Mouse (Mus musculus): ENCODE measurements at regions not wholly inside any gene's neighbourhood (a gene's known extent, or its start where the extent isn't known, plus 50 kb on each side); places are given as distances from the start of the nearest gene placed in this dataset.

GRCm38 (mm10) chr1:169160220-169160619 lies 371.0 kb downstream of the Nuf2 start:
- DNase-seq: peak; percentile 70
- peaks cover 3% of the 10 kb centered on the region for H3K4me1 ChIP-seq (ENCODE audit: control insufficient read depth, insufficient read depth, low read length)
- H3K27ac ChIP-seq (ENCODE audit: insufficient read depth, low read depth, low read length): peak overlapping the region; percentile 98
- WGBS: 59% methylated on average over 1 of the region's 1 CpGs
- H3K27me3 ChIP-seq (replicated peaks; ENCODE audit: control insufficient read depth, insufficient read depth, low read length): no peaks in the 10 kb centered on the region
- no peak overlapping the region for H3K4me3 ChIP-seq (ENCODE audit: insufficient read depth, low read depth, low read length)
- TF ChIP-seq CTCF (conservative IDR thresholded peaks at IDR 0.05; ENCODE audit: insufficient read depth, insufficient read length, low read depth, low read length) (no peak), POLR2A (IDR thresholded peaks at IDR 0.05; ENCODE audit: low read depth, low read length) (no peak)
- H3K36me3 ChIP-seq (ENCODE audit: control insufficient read depth, insufficient read depth, low read length): no peaks in the 10 kb centered on the region

- peak; percentile 86 for DNase-seq
- H3K4me3 ChIP-seq (ENCODE audit: insufficient read depth, low read depth, low read length): no peak overlapping the region
- TF ChIP-seq CTCF (conservative IDR thresholded peaks at IDR 0.05; ENCODE audit: insufficient read depth, insufficient read length, low read depth, low read length) (no peak), POLR2A (IDR thresholded peaks at IDR 0.05; ENCODE audit: low read depth, low read length) (no peak)
- peak overlapping the region; percentile 98 for H3K27ac ChIP-seq (ENCODE audit: insufficient read depth, low read depth, low read length)
- peaks cover 3% of the 10 kb centered on the region; the same call in 1 of the 2 replicates for H3K4me1 ChIP-seq (ENCODE audit: control insufficient read depth, insufficient read depth, low read length)
- H3K27me3 ChIP-seq (replicated peaks; ENCODE audit: control insufficient read depth, insufficient read depth, low read length): no peaks in the 10 kb centered on the region
- no peaks in the 10 kb centered on the region for H3K36me3 ChIP-seq (ENCODE audit: control insufficient read depth, insufficient read depth, low read length)
These were observed 371.5 kb downstream of the Nuf2 start for GRCm38 (mm10) chr1:169159786-169160185.

GRCm38 (mm10) chr1:169157496-169157895 lies 373.8 kb downstream of the Nuf2 start:
- no peak for TF ChIP-seq POLR2A (IDR thresholded peaks at IDR 0.05; ENCODE audit: low read depth, low read length)
- TF ChIP-seq CTCF (conservative IDR thresholded peaks at IDR 0.05; ENCODE audit: insufficient read depth, insufficient read length, low read depth, low read length): no peak
- no peak for DNase-seq
- WGBS: 78% methylated on average over 3 of the region's 3 CpGs

GRCm38 (mm10) chr1:169156875-169157274 lies 374.4 kb downstream of the Nuf2 start:
- 93% methylated on average over 4 of the region's 4 CpGs for WGBS

More at GRCm38 (mm10) chr1:169157496-169157895, 373.8 kb downstream of the Nuf2 start:
- H3K27ac ChIP-seq (ENCODE audit: insufficient read depth, low read depth, low read length): no peak overlapping the region
- H3K4me3 ChIP-seq (ENCODE audit: insufficient read depth, low read depth, low read length): no peak overlapping the region
- H3K36me3 ChIP-seq (ENCODE audit: control insufficient read depth, insufficient read depth, low read length): no peaks in the 10 kb centered on the region
- H3K4me1 ChIP-seq (ENCODE audit: control insufficient read depth, insufficient read depth, low read length): peaks cover 3% of the 10 kb centered on the region; the same call in 1 of the 2 replicates
- no peaks in the 10 kb centered on the region for H3K27me3 ChIP-seq (replicated peaks; ENCODE audit: control insufficient read depth, insufficient read depth, low read length)

GRCm38 (mm10) chr1:169155484-169156459 lies 375.5 kb downstream of the Nuf2 start:
- no peak for TF ChIP-seq CTCF (conservative IDR thresholded peaks at IDR 0.05; ENCODE audit: insufficient read depth, insufficient read length, low read depth, low read length)
- TF ChIP-seq POLR2A (IDR thresholded peaks at IDR 0.05; ENCODE audit: low read depth, low read length): no peak
- Histone ChIP-seq H3K27me3 (replicated peaks; ENCODE audit: control insufficient read depth, insufficient read depth, low read length) (no peaks in the 10 kb centered on the region), H3K4me1 (ENCODE audit: control insufficient read depth, insufficient read depth, low read length) (peaks cover 3% of the 10 kb centered on the region; the same call in 1 of the 2 replicates), H3K27ac (ENCODE audit: insufficient read depth, low read depth, low read length) (no peak overlapping the region), H3K36me3 (ENCODE audit: control insufficient read depth, insufficient read depth, low read length) (no peaks in the 10 kb centered on the region), H3K4me3 (ENCODE audit: insufficient read depth, low read depth, low read length) (no peak overlapping the region)
- DNase-seq: no peak
- WGBS: 41% methylated on average over 14 of the region's 14 CpGs

More at GRCm38 (mm10) chr1:169156875-169157274, 374.4 kb downstream of the Nuf2 start:
- H3K4me1 ChIP-seq (ENCODE audit: control insufficient read depth, insufficient read depth, low read length): peaks cover 3% of the 10 kb centered on the region; the same call in 1 of the 2 replicates
- no peaks in the 10 kb centered on the region for H3K27me3 ChIP-seq (replicated peaks; ENCODE audit: control insufficient read depth, insufficient read depth, low read length)
- H3K27ac ChIP-seq (ENCODE audit: insufficient read depth, low read depth, low read length): no peak overlapping the region
- no peak for DNase-seq
- no peaks in the 10 kb centered on the region for H3K36me3 ChIP-seq (ENCODE audit: control insufficient read depth, insufficient read depth, low read length)
- no peak for TF ChIP-seq CTCF (conservative IDR thresholded peaks at IDR 0.05; ENCODE audit: insufficient read depth, insufficient read length, low read depth, low read length)
- no peak for TF ChIP-seq POLR2A (IDR thresholded peaks at IDR 0.05; ENCODE audit: low read depth, low read length)
- H3K4me3 ChIP-seq (ENCODE audit: insufficient read depth, low read depth, low read length): no peak overlapping the region

GRCm38 (mm10) chr1:169142216-169142615 lies 389.0 kb downstream of the Nuf2 start:
- WGBS: 75% methylated on average over 3 of the region's 3 CpGs
- TF ChIP-seq CTCF (conservative IDR thresholded peaks at IDR 0.05; ENCODE audit: insufficient read depth, insufficient read length, low read depth, low read length) (no peak), POLR2A (IDR thresholded peaks at IDR 0.05; ENCODE audit: low read depth, low read length) (no peak)
- DNase-seq: no peak

GRCm38 (mm10) chr1:169140056-169140455 lies 391.2 kb downstream of the Nuf2 start:
- no peaks in the 10 kb centered on the region for H3K4me1 ChIP-seq (ENCODE audit: control insufficient read depth, insufficient read depth, low read length)
- H3K36me3 ChIP-seq (ENCODE audit: control insufficient read depth, insufficient read depth, low read length): no peaks in the 10 kb centered on the region
- H3K27me3 ChIP-seq (replicated peaks; ENCODE audit: control insufficient read depth, insufficient read depth, low read length): no peaks in the 10 kb centered on the region
- WGBS: 28% methylated on average over 3 of the region's 3 CpGs
- 0 out of 2 replicates have a peak overlapping the region, but pooled peaks have one; percentile 11 for H3K27ac ChIP-seq (ENCODE audit: insufficient read depth, low read depth, low read length)
- DNase-seq: peak; percentile 83
- TF ChIP-seq CTCF (conservative IDR thresholded peaks at IDR 0.05; ENCODE audit: insufficient read depth, insufficient read length, low read depth, low read length) (no peak), POLR2A (IDR thresholded peaks at IDR 0.05; ENCODE audit: low read depth, low read length) (no peak)
- no peak overlapping the region for H3K4me3 ChIP-seq (ENCODE audit: insufficient read depth, low read depth, low read length)

More at GRCm38 (mm10) chr1:169142216-169142615, 389.0 kb downstream of the Nuf2 start:
- no peaks in the 10 kb centered on the region for H3K4me1 ChIP-seq (ENCODE audit: control insufficient read depth, insufficient read depth, low read length)
- no peak overlapping the region for H3K4me3 ChIP-seq (ENCODE audit: insufficient read depth, low read depth, low read length)
- no peaks in the 10 kb centered on the region for H3K36me3 ChIP-seq (ENCODE audit: control insufficient read depth, insufficient read depth, low read length)
- no peaks in the 10 kb centered on the region for H3K27me3 ChIP-seq (replicated peaks; ENCODE audit: control insufficient read depth, insufficient read depth, low read length)
- H3K27ac ChIP-seq (ENCODE audit: insufficient read depth, low read depth, low read length): no peak overlapping the region

All from kidney, adult 2 months (tissue).